ENCODE assay signal across 17 mouse cellular contexts in the genomic region with DNA sequence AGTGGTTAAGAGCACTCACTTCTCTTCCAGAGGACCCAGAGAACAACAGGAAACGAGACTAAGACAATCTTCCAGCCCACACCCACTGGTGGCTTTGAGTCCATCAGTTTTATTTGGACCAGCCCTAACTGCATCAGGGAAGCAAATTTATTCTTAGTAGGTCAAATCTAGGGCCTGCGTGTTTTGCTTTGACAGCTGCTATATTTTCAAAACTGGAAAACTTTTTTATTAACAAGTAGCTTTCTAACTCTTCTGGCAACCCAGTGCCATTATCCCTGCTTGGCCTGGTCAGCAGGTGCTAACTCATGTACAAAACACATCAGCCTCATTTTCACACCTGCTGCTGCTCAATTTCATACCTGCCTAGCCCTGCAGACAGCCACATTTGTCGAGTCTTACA.
"Had no signal": no experiment of that assay in that cellular context is flagged by ENCODE, and none has a peak within 500 bp of the region (broad histone marks: within the 10 kb centered on the region; RNA-seq: fewer than 3 reads in every experiment).

No protein-coding gene starts in this region.

- DNase-seq: liver, postnatal 0 days; lung, adult 2 months; lung, postnatal 14 days; lung, postnatal 36 days; right cerebral cortex, postnatal 14 days; thymus, adult 2 months; thymus, postnatal 25 days; thymus, postnatal 4 days had no signal

- H3K9me3 ChIP-seq: lung, embryonic 15.5 days; megakaryocyte, embryonic 14.5 days; midbrain, embryonic 13.5 days; midbrain, embryonic 15.5 days; neural tube, embryonic 12.5 days; stomach, embryonic 15.5 days had no signal

- H3K4me2 ChIP-seq: lung, embryonic 15.5 days; midbrain, embryonic 11.5 days; midbrain, embryonic 13.5 days; midbrain, embryonic 15.5 days; neural tube, embryonic 12.5 days; stomach, embryonic 15.5 days had no signal

- H3K27me3 ChIP-seq: lung, embryonic 15.5 days; megakaryocyte, embryonic 14.5 days; midbrain, embryonic 13.5 days; midbrain, embryonic 15.5 days; neural tube, embryonic 12.5 days; stomach, embryonic 15.5 days had no signal

- H3K9ac ChIP-seq: liver, postnatal 0 days; lung, embryonic 15.5 days; midbrain, embryonic 13.5 days; midbrain, embryonic 15.5 days; neural tube, embryonic 12.5 days; stomach, embryonic 15.5 days had no signal

- ATAC-seq: liver, postnatal 0 days; lung, postnatal 0 days; midbrain, embryonic 13.5 days; midbrain, embryonic 15.5 days had no signal

- H3K36me3 ChIP-seq: lung, embryonic 15.5 days; midbrain, embryonic 13.5 days; midbrain, embryonic 15.5 days; neural tube, embryonic 12.5 days; stomach, embryonic 15.5 days had no signal

- H3K4me1 ChIP-seq: megakaryocyte, embryonic 14.5 days; midbrain, embryonic 13.5 days; midbrain, embryonic 15.5 days; neural tube, embryonic 12.5 days had no signal

- H3K27ac ChIP-seq: lung, embryonic 15.5 days; macrophage; midbrain, embryonic 13.5 days; midbrain, embryonic 15.5 days; neural tube, embryonic 12.5 days had no signal

- H3K4me3 ChIP-seq: lung, embryonic 15.5 days; megakaryocyte, embryonic 14.5 days; midbrain, embryonic 13.5 days; midbrain, embryonic 15.5 days; neural tube, embryonic 12.5 days; stomach, embryonic 15.5 days had no signal
